Mouse (Mus musculus) frontal cortex, postnatal 10 days (tissue): ENCODE data around the gene Creg2.

ENCODE experiments used
- DNase-seq, 2 experiments: peaks; one replicate each; pipeline ENCODE4 v3.0.0; 2022; ENCODE audit warnings: low spot score in 2 of 2, mixed read lengths in 1 of 2

The Creg2 gene

GRCm38 (mm10) chr1:39650435-39651240, 636 bp downstream of the Creg2 start:
- peak; percentile 49 to 78 for DNase-seq

- DNase-seq: peak; percentile 43 to 45
These were observed 1.4 kb downstream of the Creg2 start for GRCm38 (mm10) chr1:39649691-39650434.

GRCm38 (mm10) chr1:39648584-39648983, 2.7 kb downstream of the Creg2 start:
- no peak for DNase-seq

GRCm38 (mm10) chr1:39645905-39646759, 5.1 kb downstream of the Creg2 start:
- peak in 1 of 2 experiments; percentile 38 for DNase-seq

- DNase-seq: no peak
These were observed 6.9 kb downstream of the Creg2 start for GRCm38 (mm10) chr1:39644333-39644732.

- DNase-seq: no peak
These were observed 9.6 kb downstream of the Creg2 start for GRCm38 (mm10) chr1:39641667-39642066.

- DNase-seq: no peak
These were observed 14.1 kb downstream of the Creg2 start for GRCm38 (mm10) chr1:39637139-39637538.

- no peak for DNase-seq
These were observed 14.6 kb downstream of the Creg2 start for GRCm38 (mm10) chr1:39636660-39637059.

GRCm38 (mm10) chr1:39636196-39636595, 15.1 kb downstream of the Creg2 start:
- no peak for DNase-seq

- no peak for DNase-seq
These were observed 22.7 kb downstream of the Creg2 start for GRCm38 (mm10) chr1:39628606-39629005.

- no peak for DNase-seq
These were observed 25.8 kb downstream of the Creg2 start for GRCm38 (mm10) chr1:39625491-39625890.

GRCm38 (mm10) chr1:39623729-39624128, 27.5 kb downstream of the Creg2 start:
- DNase-seq: no peak

- DNase-seq: no peak
These were observed 28.2 kb downstream of the Creg2 start for GRCm38 (mm10) chr1:39623106-39623505.

- no peak for DNase-seq
These were observed 32.8 kb downstream of the Creg2 start for GRCm38 (mm10) chr1:39618524-39618923.

- DNase-seq: no peak
These were observed 35.7 kb downstream of the Creg2 start for GRCm38 (mm10) chr1:39615526-39615925.

- DNase-seq: peak in 1 of 2 experiments; percentile 37
These were observed 36.6 kb downstream of the Creg2 start for GRCm38 (mm10) chr1:39614462-39615279.

GRCm38 (mm10) chr1:39613061-39613460, 38.2 kb downstream of the Creg2 start:
- DNase-seq: no peak

GRCm38 (mm10) chr1:39612491-39612890, 38.8 kb downstream of the Creg2 start:
- DNase-seq: no peak

GRCm38 (mm10) chr1:39608534-39608933, 42.7 kb downstream of the Creg2 start:
- no peak for DNase-seq

GRCm38 (mm10) chr1:39602477-39602876, 48.8 kb downstream of the Creg2 start:
- DNase-seq: no peak

- peak; percentile 23 to 33 for DNase-seq
These were observed 52.5 kb downstream of the Creg2 start for GRCm38 (mm10) chr1:39598726-39599125.
